Mouse (Mus musculus): ENCODE measurements around the gene Ptma. TPM values are rescaled to one million over a fixed set of nuclear protein-coding genes. Genes with fewer than 3 reads are reported as not detected.

Gene Ptma
- total RNA-seq (2023) = 1,000 to 10,000 TPM; 1,576 to 1,757 TPM

DNA sequence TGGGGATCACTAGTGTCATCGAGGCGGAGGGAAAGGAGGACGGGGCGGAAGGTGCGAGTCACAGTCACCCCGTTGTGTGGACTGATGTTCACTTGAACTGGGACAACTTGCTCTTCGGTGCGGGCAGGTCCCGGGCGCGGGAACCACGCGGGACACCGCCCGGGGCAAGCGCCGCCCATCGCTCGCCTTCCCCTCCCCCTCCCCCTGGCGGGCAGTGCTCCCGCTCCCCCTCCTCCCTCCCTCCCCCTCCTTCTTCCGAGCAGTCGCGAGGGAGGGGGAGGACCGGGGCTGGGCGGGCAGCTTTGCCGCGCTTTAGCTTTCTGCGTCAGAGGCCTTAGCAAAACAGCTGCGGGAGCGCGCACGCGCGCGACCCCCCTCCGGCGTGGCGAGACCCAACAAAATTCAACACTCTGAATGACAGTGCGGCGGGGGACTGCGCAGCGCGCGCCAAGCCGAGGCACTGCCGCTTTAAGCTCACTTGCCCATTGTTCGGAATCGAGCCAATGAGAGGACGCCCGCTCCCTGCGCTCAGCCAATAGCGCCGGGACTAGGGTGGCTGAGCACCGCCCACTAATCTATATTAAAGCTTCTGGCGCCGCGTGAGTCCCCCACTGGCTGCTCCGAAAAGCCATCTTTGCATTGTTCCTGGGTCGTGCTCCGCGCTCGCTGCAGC lies at the start of gene Ptma:
Gene Ptma (plus strand): TSS at position 611 of the 673 bp plus-strand sequence.

Other genes with a start within 250 kb of the Ptma start
- 10 to 100 TPM in 1 of 2 experiments, 1 to 10 TPM in 1; 7.9 to 10.5 TPM for gene B3gnt7, start 223.9 kb upstream of the Ptma start, total RNA-seq (2023)
- gene Ncl, start 167.3 kb upstream of the Ptma start, total RNA-seq (2023) = 100 to 1,000 TPM; 464 to 528 TPM
- gene Nmur1, start 100.5 kb upstream of the Ptma start, total RNA-seq (2023) = not detected
- gene Tex44, start 100.4 kb upstream of the Ptma start, total RNA-seq (2023) = not detected
- gene Pde6d, start 55.9 kb downstream of the Ptma start, total RNA-seq (2023) = 10 to 100 TPM; 23.6 to 29.4 TPM
- 10 to 100 TPM; 12.8 to 14.2 TPM for gene Cops7b, start 56.2 kb downstream of the Ptma start, total RNA-seq (2023)
- not detected for gene Nppc, start 143.8 kb downstream of the Ptma start, total RNA-seq (2023)
- 10 to 100 TPM; 25.2 to 31.5 TPM for gene Dis3l2, start 177.1 kb downstream of the Ptma start, total RNA-seq (2023)

All from B cell, adult 67 days (primary cell).